Mouse (Mus musculus): ENCODE results near the gene Gm4763. TPM values are rescaled to one million over a fixed set of nuclear protein-coding genes. Genes with fewer than 3 reads are reported as not detected.

The Gm4763 gene
- total RNA-seq, 2 experiments from 2014 or later = not detected

Other genes starting within 250 kb of the Gm4763 start
- gene Cadm4, start 244.9 kb downstream of the Gm4763 start, total RNA-seq (2021) = 100 to 1,000 TPM; 269 to 279 TPM
- gene Zfp428, start 219.9 kb downstream of the Gm4763 start, total RNA-seq (2021) = 10 to 100 TPM; 61.3 to 64.6 TPM
- not detected for gene AC161166.1, start 214.5 kb downstream of the Gm4763 start, total RNA-seq (2021)
- 100 to 1,000 TPM in 1 of 2 experiments, 10 to 100 TPM in 1; 98.5 to 101 TPM for gene Irgq, start 196.2 kb downstream of the Gm4763 start, total RNA-seq (2021)
- not detected for gene Pinlyp, start 180.8 kb downstream of the Gm4763 start, total RNA-seq (2021)
- 10 to 100 TPM; 37.8 to 39.7 TPM for gene Xrcc1, start 180.6 kb downstream of the Gm4763 start, total RNA-seq (2021)
- 1 to 10 TPM; 7.7 to 8.7 TPM for gene Ethe1, start 139.4 kb downstream of the Gm4763 start, total RNA-seq (2021)
- 1 to 10 TPM; 8.2 to 8.7 TPM for gene Zfp575, start 139.3 kb downstream of the Gm4763 start, total RNA-seq (2021)
- under 1 TPM; 0.37 to 0.60 TPM for gene Phldb3, start 116.1 kb downstream of the Gm4763 start, total RNA-seq (2021)
- under 1 TPM; 0.20 to 0.64 TPM for gene Lypd3, start 90.4 kb downstream of the Gm4763 start, total RNA-seq (2021)
- gene Tex101, start 50.2 kb downstream of the Gm4763 start, total RNA-seq (2021) = not detected
- not detected for gene BC049730, start 17.7 kb downstream of the Gm4763 start, total RNA-seq (2021)
- gene Cd177, start 33.4 kb upstream of the Gm4763 start, total RNA-seq (2021) = not detected
- not detected for gene Ceacam10, start 50.3 kb upstream of the Gm4763 start, total RNA-seq (2021)
- 1 to 10 TPM; 1.8 to 7.7 TPM for gene Gm9844, start 135.3 kb upstream of the Gm4763 start, total RNA-seq (2021)
- not detected for gene Lypd4, start 143.0 kb upstream of the Gm4763 start, total RNA-seq (2021)
- under 1 TPM in 1 of 2 experiments, not detected in 1; 0.27 TPM for gene Dmrtc2, start 143.1 kb upstream of the Gm4763 start, total RNA-seq (2021)
- 100 to 1,000 TPM; 563 to 573 TPM for gene Rps19, start 157.5 kb upstream of the Gm4763 start, total RNA-seq (2021)
- gene Cd79a, start 170.5 kb upstream of the Gm4763 start, total RNA-seq (2021) = not detected
- gene Arhgef1, start 176.0 kb upstream of the Gm4763 start, total RNA-seq (2021) = 10 to 100 TPM; 83.0 to 97.9 TPM
- not detected for gene Gm4881, start 217.6 kb upstream of the Gm4763 start, total RNA-seq (2021)
- gene Rabac1, start 245.8 kb upstream of the Gm4763 start, total RNA-seq (2021) = 100 to 1,000 TPM; 247 to 271 TPM